ENCODE assay signal across 18 mouse cellular contexts in the genomic region with DNA sequence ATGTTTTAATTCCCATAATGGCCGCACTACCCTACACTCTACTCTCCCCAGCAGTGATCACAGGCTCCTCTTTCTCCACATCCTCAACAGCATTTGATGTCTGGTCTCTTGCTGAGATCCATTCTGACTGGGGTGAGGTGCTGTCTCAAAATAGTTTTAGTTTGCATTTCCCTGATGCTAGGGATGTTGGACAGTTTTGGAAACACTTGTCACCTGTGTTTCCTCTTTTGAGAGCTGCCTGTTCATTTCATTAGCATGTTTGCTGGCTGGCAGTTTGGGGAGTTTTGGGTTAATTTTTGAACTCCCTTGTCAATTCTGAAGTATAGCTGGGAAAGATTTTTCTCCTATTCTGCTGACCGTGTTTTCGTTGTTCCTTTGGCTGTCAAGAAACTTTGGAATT.
DNase-seq lines count a peak whose midpoint lies in the region; TF ChIP-seq lines count a peak whose summit lies in the region.
"Had no signal": no experiment of that assay in that cellular context is flagged by ENCODE, and none has a peak within 500 bp of the region (broad histone marks: within the 10 kb centered on the region; RNA-seq: fewer than 3 reads in every experiment).

No protein-coding gene starts in this region.

- intact Hi-C loops in heart, postnatal 36 days (cut with DNase I): no loop called here

- peaks cover 2% of the 10 kb centered on the region for H3K9me3 ChIP-seq in CH12.LX (replicated peaks; ENCODE audit: low read length)

- H3K4me3 ChIP-seq in CH12.LX (replicated peaks in 1 of 3; ENCODE audit: low read depth in 2 of 3, low read length in 2 of 3, poor library complexity in 1 of 3): no peak overlapping the region

- TF ChIP-seq RAD21 in CH12.LX (IDR thresholded peaks at IDR 0.05; ENCODE audit: low read depth, low read length): peak; percentile 8

- dilution Hi-C loops in CH12.LX (cut with MboI; ENCODE audit: extremely low pct_ligation_motif_present, extremely low pct_unique_long_range_greater_than_20kb, low sequenced_read_pairs): no loop called here

- peak overlapping the region; percentile 84; the same call in 1 of the 2 replicates for H3K27ac ChIP-seq in CH12.LX (ENCODE audit: insufficient read depth, low read depth)

- no peaks in the 10 kb centered on the region for H3K79me2 ChIP-seq in CH12.LX (replicated peaks; ENCODE audit: control insufficient read depth, extremely low read depth, insufficient read depth, poor library complexity, severe bottlenecking)

- peak overlapping the region; percentile 19 for H3K4me2 ChIP-seq in CH12.LX (ENCODE audit: insufficient read depth, low read depth, poor library complexity, severe bottlenecking)

- H3K36me3 ChIP-seq in CH12.LX (replicated peaks in 1 of 2; ENCODE audit: control insufficient read depth in 1 of 2, insufficient read depth in 1 of 2, low read length in 1 of 2): no peaks in the 10 kb centered on the region
- H3K36me3 ChIP-seq: G1E had no signal

- peak overlapping the region; percentile 42; the same call in 1 of the 2 replicates for H3K9ac ChIP-seq in CH12.LX (ENCODE audit: insufficient read depth, low read depth)

- in situ Hi-C loops in CH12.LX (cut with MboI; ENCODE audit: low pct_ligation_motif_present, low pct_unique_long_range_greater_than_20kb, low sequenced_read_pairs): loop anchor here (25.0 kb wide), 2 partner anchors 563 to 788 kb away; no protein-coding TSS in a partner anchor

- TF ChIP-seq EP300 in CH12.LX (IDR thresholded peaks at IDR 0.05; ENCODE audit: low read length): peak; percentile 93

- no peak for TF ChIP-seq CTCF in CH12.LX (conservative IDR thresholded peaks at IDR 0.05 in 1 of 2, IDR thresholded peaks at IDR 0.05 in 1 of 2; ENCODE audit: low read depth in 2 of 2, low read length in 2 of 2)

- peaks cover 32 to 40% of the 10 kb centered on the region in 2 experiments for H3K4me1 ChIP-seq in CH12.LX (ENCODE audit: control insufficient read depth in 1 of 2, insufficient read depth in 2 of 2)

- DNase-seq in A20 (ENCODE audit: low read depth, low spot score): peak; percentile 28
- DNase-seq in CH12.LX (ENCODE audit: extremely low read depth): peak; percentile 72
- DNase-seq in urinary bladder, postnatal 36 days (ENCODE audit: low spot score in 2 of 2): no peak
- DNase-seq in heart, postnatal 36 days: no peak
- DNase-seq: adrenal gland, adult 2 months; adrenal gland, adult 8-10 months; adrenal gland, postnatal 10 days; adrenal gland, postnatal 14 days; adrenal gland, postnatal 25 days; adrenal gland, postnatal 36 days; B cell, adult 2 months; cerebellum, adult 11 months; cerebellum, adult 11-12 months; cerebellum, adult 18-20 months; cerebellum, adult 2 months; cerebellum, adult 8-10 months had no signal

- no peak for TF ChIP-seq POLR2A in CH12.LX (IDR thresholded peaks at IDR 0.05; ENCODE audit: low read depth, low read length)

- no peaks in the 10 kb centered on the region for H3K27me3 ChIP-seq in CH12.LX (replicated peaks)
- H3K27me3 ChIP-seq: Patski had no signal

TF ChIP-seq in CH12.LX, 34 proteins besides CTCF, POLR2A, EP300 and RAD21:
- TF ChIP-seq GABPA (IDR thresholded peaks at IDR 0.05; ENCODE audit: insufficient replicate concordance, low read depth, low read length) (no peak), TCF12 (IDR thresholded peaks at IDR 0.05; ENCODE audit: low read depth, low read length) (peak; percentile 95), MAFK (IDR thresholded peaks at IDR 0.05; ENCODE audit: insufficient replicate concordance, low read length) (peak; percentile 69), TBP (conservative IDR thresholded peaks at IDR 0.05; ENCODE audit: low read depth, low read length) (no peak), ZMIZ1 (IDR thresholded peaks at IDR 0.05; ENCODE audit: low read depth, low read length) (no peak), ELF1 (IDR thresholded peaks at IDR 0.05; ENCODE audit: low read depth, low read length) (0 out of 2 replicates have a peak, but pooled peaks have one; percentile 30), SIN3A (IDR thresholded peaks at IDR 0.05; ENCODE audit: low read length) (peak; percentile 41; the same call in 1 of the 2 replicates), E2F4 (IDR thresholded peaks at IDR 0.05; ENCODE audit: insufficient replicate concordance, low read depth, low read length) (no peak), POLR2AphosphoS2 (IDR thresholded peaks at IDR 0.05; ENCODE audit: low read depth, low read length) (no peak), MEF2A (IDR thresholded peaks at IDR 0.05; ENCODE audit: borderline replicate concordance, low read depth, low read length) (peak; percentile 100), UBTF (IDR thresholded peaks at IDR 0.05; ENCODE audit: low read depth, low read length) (no peak), BHLHE40 (IDR thresholded peaks at IDR 0.05; ENCODE audit: low read depth, low read length) (peak; percentile 87), PAX5 (IDR thresholded peaks at IDR 0.05; ENCODE audit: low read length) (no peak), CHD1 (IDR thresholded peaks at IDR 0.05; ENCODE audit: low read depth, low read length) (no peak), NELFE (IDR thresholded peaks at IDR 0.05; ENCODE audit: low read depth, low read length) (no peak), IRF4 (IDR thresholded peaks at IDR 0.05; ENCODE audit: low read depth, low read length) (peak; percentile 86), MXI1 (IDR thresholded peaks at IDR 0.05; ENCODE audit: low read depth, low read length) (peak; percentile 7; the same call in 1 of the 2 replicates), JUN (IDR thresholded peaks at IDR 0.05; ENCODE audit: insufficient read depth, low read depth, low read length) (peak; percentile 62), ETS1 (conservative IDR thresholded peaks at IDR 0.05; ENCODE audit: low read depth, low read length) (peak; percentile 93), SMC3 (IDR thresholded peaks at IDR 0.05; ENCODE audit: low read depth, low read length) (peak; percentile 31), JUND (conservative IDR thresholded peaks at IDR 0.05; ENCODE audit: low read depth, low read length) (no peak; the same call in 1 of the 2 replicates), ZKSCAN1 (IDR thresholded peaks at IDR 0.05; ENCODE audit: borderline replicate concordance, low read depth, low read length) (no peak), NRF1 (IDR thresholded peaks at IDR 0.05; ENCODE audit: low read depth, low read length) (0 out of 2 replicates have a peak, but pooled peaks have one; percentile 10), ZC3H11A (IDR thresholded peaks at IDR 0.05; ENCODE audit: low read depth, low read length) (no peak), USF1 (IDR thresholded peaks at IDR 0.05; ENCODE audit: low read depth, low read length) (no peak), USF2 (conservative IDR thresholded peaks at IDR 0.05; ENCODE audit: low read depth, low read length) (no peak), CHD2 (IDR thresholded peaks at IDR 0.05; ENCODE audit: low read length) (peak; percentile 77), RCOR1 (conservative IDR thresholded peaks at IDR 0.05; ENCODE audit: low read depth, low read length) (peak; percentile 82), MAX (IDR thresholded peaks at IDR 0.05; ENCODE audit: low read length) (0 out of 2 replicates have a peak, but pooled peaks have one; percentile 18), KAT2A (IDR thresholded peaks at IDR 0.05; ENCODE audit: insufficient replicate concordance, low read length) (no peak), HCFC1 (IDR thresholded peaks at IDR 0.05; ENCODE audit: low read depth, low read length) (no peak), MAZ (IDR thresholded peaks at IDR 0.05; ENCODE audit: low read depth, low read length) (peak; percentile 52; the same call in 1 of the 2 replicates), ZNF384 (IDR thresholded peaks at IDR 0.05; ENCODE audit: low read depth, low read length) (no peak), MYC (IDR thresholded peaks at IDR 0.05; ENCODE audit: low read depth, low read length) (no peak)

Comparison
In these comparisons a context has a peak if more than half of its experiments do, and no peak if none do; other contexts are left out.
1. DNase-seq: peak in A20 (single experiment) and CH12.LX (single experiment); none in urinary bladder, postnatal 36 days (0 of 2) and heart, postnatal 36 days (0 of 2).